Mouse (Mus musculus) CD4-positive helper T cell, adult 2 months (primary cell): Measurements from ENCODE around the gene Fam178b.

Experiments used
- DNase-seq: peaks from one replicate; pipeline ENCODE4 v3.0.0-alpha.2; 2012; ENCODE audit warnings: low read depth, missing footprints, low spot score

Gene Fam178b

GRCm38 (mm10) chr1:36566425-36566824, 116.6 kb downstream of the Fam178b start:
- no peak for DNase-seq

GRCm38 (mm10) chr1:36564101-36564500, 118.9 kb downstream of the Fam178b start:
- no peak for DNase-seq

GRCm38 (mm10) chr1:36563632-36564031, 119.4 kb downstream of the Fam178b start:
- no peak for DNase-seq

GRCm38 (mm10) chr1:36563197-36563596, 119.8 kb downstream of the Fam178b start:
- no peak for DNase-seq

GRCm38 (mm10) chr1:36562388-36562787, 120.6 kb downstream of the Fam178b start:
- DNase-seq, result no peak

GRCm38 (mm10) chr1:36560903-36561302, 122.1 kb downstream of the Fam178b start:
- no peak for DNase-seq

GRCm38 (mm10) chr1:36559888-36560287, 123.1 kb downstream of the Fam178b start:
- DNase-seq, result peak; percentile 21

GRCm38 (mm10) chr1:36559256-36559655, 123.7 kb downstream of the Fam178b start:
- DNase-seq, result no peak

GRCm38 (mm10) chr1:36558031-36558993, 124.7 kb downstream of the Fam178b start, which contains the start of gene Sema4c:
Gene Sema4c (minus strand): TSS chr1:36558349.
- peak; percentile 81 for DNase-seq

GRCm38 (mm10) chr1:36557457-36558011, 125.4 kb downstream of the Fam178b start:
- DNase-seq, result no peak

GRCm38 (mm10) chr1:36556553-36557456, 126.2 kb downstream of the Fam178b start:
- DNase-seq, result peak; percentile 81

GRCm38 (mm10) chr1:36555798-36556395, 127.1 kb downstream of the Fam178b start:
- peak; percentile 37 for DNase-seq

GRCm38 (mm10) chr1:36554633-36555399, 128.2 kb downstream of the Fam178b start:
- DNase-seq, result no peak

GRCm38 (mm10) chr1:36552506-36552905, 130.5 kb downstream of the Fam178b start:
- no peak for DNase-seq

- DNase-seq, result no peak
These were observed 131.1 kb downstream of the Fam178b start for GRCm38 (mm10) chr1:36551904-36552303.

GRCm38 (mm10) chr1:36550075-36550863, 132.7 kb downstream of the Fam178b start:
- DNase-seq, result no peak

- DNase-seq, result no peak
These were observed 133.5 kb downstream of the Fam178b start for GRCm38 (mm10) chr1:36549491-36549890.

GRCm38 (mm10) chr1:36548771-36549170, 134.2 kb downstream of the Fam178b start:
- DNase-seq, result no peak

- no peak for DNase-seq
These were observed 134.9 kb downstream of the Fam178b start for GRCm38 (mm10) chr1:36547981-36548598.
